Mouse (Mus musculus) urinary bladder, adult 18-20 months (tissue): ENCODE measurements around the gene Cfap221.
A peak's percentile ranks its signal among the peaks of the same experiment; 100 is the strongest.

Source experiments
- DNase-seq, 2 experiments: peaks; one replicate each; pipeline ENCODE4 v3.0.0; 2022; ENCODE audit warnings: low spot score in 2 of 2, mixed read lengths in 2 of 2

The Cfap221 gene

GRCm38 (mm10) chr1:119996798-119997581 lies at the start of gene Cfap221:
Gene Cfap221, minus strand, starts transcription at chr1:119997234.
- peak; percentile 15 to 19 for DNase-seq

- DNase-seq: no peak
These were observed 47.5 kb upstream of the Cfap221 start for GRCm38 (mm10) chr1:120044584-120044983.

- no peak for DNase-seq
These were observed 45.4 kb upstream of the Cfap221 start for GRCm38 (mm10) chr1:120042421-120042820.

DNA sequence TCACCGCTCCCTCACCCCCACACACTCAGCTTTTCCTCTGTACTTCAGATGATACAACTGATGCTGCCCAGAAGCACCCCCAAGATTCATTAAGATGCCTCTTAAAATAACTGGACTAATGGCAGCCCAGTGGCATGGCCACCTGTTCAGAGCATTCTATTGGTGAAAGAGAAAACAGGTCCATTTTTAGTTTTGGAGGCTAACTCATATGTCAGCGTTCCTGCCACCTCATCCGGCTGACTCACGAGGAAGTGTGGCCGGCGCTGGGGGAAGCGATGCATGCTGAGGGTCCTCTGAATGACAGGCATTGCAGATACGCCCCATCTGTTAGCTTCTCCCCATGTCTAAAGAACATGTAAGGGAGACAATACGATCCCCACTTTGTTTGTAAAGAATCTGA lies 41.6 kb upstream of the Cfap221 start:
- DNase-seq: no peak

GRCm38 (mm10) chr1:120037021-120037683 lies 40.1 kb upstream of the Cfap221 start:
- no peak for DNase-seq

DNA sequence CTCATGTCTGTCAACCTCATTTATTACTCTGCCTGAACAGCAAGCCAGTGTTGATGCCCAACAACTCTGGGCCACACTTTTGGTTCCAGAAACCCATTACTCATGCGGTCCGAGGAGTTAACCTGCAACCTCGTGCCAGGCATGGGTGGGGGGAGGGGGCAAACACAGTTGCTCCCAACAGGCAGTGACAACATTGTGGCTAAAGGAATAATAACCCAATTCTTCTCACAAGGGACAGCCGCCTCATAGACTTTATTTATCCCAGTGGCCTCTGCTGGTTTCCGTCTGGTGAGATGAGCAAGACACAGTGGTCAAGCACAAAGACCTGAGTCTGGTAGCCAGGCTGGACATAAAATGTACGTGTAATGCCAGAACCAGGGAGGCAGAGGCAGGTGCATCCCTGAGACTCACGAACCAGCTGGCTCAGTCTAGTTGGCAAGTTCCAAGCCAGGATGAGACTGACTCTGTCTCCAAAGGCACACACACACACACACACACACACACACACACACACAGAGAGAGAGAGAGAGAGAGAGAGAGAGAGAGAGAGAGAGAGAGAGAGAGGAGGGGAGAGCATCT lies 38.5 kb upstream of the Cfap221 start:
- DNase-seq: no peak

GRCm38 (mm10) chr1:120034793-120035192 lies 37.8 kb upstream of the Cfap221 start:
- DNase-seq: no peak

DNA sequence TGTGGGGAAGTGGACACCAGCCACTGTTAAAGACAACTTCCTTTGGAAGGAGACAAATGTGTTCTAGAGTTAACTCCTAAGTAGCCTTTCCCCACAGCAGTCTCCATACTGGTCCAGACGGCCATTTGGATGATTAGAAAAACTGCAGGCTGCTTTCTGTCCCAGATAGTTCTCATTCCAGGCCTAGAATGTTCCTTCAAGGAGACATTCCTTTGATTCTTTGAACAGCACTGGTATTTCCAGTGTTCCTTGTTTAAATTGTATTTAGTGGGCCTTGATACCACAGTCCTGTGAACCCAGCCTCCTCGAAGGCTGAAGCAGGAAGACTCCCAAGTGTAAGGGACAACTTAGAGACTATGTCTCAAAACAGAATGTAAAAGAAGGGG lies 36.4 kb upstream of the Cfap221 start:
- DNase-seq: no peak

- DNase-seq: peak; percentile 62 to 67
These were observed 35.9 kb upstream of the Cfap221 start for GRCm38 (mm10) chr1:120032804-120033468.

DNA sequence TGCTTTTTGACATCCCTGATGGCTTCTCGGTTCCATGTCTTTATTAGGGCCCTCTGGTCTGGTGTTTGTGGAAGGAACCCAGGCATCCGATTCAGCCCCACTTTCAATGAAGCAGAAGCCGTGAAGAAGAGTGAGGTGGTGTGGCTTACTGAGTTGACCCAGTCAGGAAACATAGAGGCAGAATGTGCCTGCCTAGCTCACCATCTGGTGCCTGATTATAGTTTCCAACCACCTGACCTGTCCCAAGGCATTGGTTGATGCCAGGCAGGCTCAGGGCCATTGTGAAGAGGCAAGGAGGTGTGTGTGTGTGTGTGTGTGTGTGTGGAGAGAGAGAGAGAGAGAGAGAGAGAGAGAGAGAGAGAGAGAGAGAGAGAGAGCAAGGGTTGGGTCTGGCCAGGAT lies 33.4 kb upstream of the Cfap221 start:
- DNase-seq: no peak

- DNase-seq: no peak
These were observed 30.7 kb upstream of the Cfap221 start for GRCm38 (mm10) chr1:120027693-120028092.

DNA sequence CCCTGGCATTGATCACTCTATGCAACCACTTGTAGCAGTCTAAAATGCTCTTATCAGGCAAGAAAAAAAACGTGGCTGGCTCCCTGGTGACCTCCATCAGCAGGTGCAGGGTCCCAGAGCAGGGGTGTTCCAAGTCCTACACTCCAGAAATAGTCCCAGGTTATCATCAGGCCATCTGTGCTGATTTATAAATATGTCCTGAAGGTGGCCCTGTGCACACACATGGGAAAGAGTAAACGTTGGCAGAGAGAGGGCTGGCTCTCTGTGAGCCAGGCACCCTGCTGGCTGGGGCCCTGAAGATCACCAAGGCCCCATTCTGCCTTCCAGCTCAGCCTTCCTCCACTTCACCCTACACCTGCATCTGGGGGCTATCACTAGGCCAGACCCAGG lies 28.0 kb upstream of the Cfap221 start:
- DNase-seq: no peak

DNA sequence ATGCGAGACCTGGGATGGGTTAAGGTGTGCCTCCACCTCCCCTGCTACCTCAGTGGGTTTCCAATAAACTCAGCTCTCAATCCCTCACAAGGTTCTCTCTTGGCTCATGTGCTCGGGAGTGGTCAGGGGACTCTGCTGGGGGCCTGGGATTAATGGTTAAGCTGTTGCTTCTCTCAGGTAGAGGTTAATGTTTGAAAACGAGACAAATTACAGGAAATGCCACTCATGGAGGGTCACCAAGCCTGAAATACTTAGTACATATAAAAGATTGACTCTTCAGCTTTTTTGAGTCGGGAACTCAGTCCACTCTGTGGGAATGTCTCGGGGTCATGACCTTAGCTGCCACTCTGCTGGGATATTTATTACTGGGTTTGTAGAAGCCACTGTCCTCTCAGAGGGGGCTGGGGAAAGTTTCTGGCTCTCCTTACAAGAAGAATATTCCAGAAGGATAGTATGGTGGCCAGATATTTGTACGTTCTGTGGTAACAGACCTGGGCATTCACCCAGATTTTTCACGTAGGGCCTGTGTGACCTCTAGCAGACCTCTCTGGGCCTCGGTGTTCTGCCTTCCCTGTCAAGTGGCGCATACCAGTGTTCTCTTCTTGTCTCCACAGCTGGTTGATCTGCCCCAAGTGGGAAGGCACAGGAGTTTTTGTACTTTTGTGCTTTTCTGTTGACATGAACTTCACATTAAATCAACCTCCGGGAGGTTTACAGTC lies 27.5 kb upstream of the Cfap221 start:
- DNase-seq: no peak

DNA sequence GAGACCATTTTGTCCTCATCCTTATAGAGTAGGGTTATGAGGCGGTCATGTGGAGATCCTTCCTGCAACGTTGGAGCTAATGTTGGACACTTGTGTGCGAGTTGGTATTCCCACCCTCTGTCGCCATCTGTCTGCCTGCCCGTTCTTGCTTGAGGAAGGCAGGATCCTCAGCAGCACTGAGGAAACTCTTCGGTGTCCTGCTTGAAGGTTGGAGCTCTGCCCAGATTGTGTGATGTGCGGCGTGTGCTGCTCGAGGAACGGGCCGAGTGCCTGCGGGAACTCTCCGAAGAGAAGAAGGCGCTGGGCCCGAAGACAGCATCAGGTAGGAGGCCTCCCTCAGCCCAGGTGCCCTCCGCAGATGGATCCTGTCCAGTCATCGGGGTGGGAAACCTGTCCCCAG lies 24.9 kb upstream of the Cfap221 start:
- no peak for DNase-seq

- no peak for DNase-seq
These were observed 23.4 kb upstream of the Cfap221 start for GRCm38 (mm10) chr1:120020322-120020897.

GRCm38 (mm10) chr1:120019428-120019827 lies 22.4 kb upstream of the Cfap221 start:
- DNase-seq: no peak

- no peak for DNase-seq
These were observed 21.9 kb upstream of the Cfap221 start for GRCm38 (mm10) chr1:120018900-120019299.

DNA sequence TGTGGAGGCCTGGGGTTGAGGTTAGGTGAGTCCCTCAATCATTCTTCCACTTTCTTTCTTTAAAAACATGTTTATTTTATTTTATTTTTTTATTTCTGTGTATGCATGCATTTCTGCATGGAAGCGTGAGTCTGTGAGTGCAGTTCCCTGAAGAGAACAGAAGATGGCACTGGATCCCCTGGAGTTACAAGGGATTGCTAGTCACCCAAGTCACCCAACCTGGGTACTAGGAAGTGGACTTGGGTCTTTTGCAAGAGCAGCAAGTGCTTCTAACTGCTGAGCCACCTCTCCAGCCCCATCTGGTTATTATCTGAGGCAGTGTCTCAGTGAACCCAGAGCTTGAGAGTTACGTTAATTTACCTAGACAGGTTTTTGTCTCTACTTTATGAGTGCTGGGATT lies 19.2 kb upstream of the Cfap221 start:
- no peak for DNase-seq

DNA sequence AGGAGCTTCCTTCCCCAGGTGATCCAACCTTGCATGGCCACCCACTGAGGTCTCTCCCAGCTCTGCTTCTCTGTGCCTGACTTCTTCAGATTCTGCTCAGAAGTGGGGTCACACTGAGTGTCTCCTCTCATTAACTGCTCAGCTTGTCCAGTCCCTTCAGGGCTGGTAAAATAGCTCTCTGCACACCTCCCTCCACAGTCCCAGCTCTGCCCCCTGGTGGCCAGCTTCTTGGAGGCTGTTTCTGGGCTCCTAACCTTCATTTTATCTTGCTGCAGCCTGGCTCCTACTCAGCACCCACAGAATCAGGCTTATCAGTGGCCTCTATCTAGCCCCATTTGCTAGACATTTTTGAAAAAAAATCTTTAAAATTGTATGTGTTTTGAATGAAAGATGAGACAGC lies 16.1 kb upstream of the Cfap221 start:
- peak; percentile 15 to 50 for DNase-seq

DNA sequence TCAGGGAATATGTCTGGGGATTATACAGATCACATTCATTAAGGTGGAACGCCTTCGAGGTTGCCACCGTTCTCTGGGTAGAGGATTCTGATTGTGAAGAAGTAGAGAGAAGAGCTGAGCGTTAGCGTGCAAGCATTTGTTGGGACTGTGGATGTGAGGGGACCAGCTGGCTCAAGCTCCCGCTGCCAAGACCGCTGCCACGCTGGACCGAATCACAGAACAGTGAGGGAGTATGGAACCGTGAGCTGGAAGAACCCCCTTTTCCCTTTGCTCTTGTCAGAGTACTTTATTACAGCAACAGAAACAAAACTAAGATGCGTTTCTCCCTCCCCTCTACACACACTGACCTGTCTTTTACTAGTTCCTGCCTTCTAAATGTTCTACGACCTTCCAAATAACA lies 15.6 kb upstream of the Cfap221 start:
- no peak for DNase-seq

DNA sequence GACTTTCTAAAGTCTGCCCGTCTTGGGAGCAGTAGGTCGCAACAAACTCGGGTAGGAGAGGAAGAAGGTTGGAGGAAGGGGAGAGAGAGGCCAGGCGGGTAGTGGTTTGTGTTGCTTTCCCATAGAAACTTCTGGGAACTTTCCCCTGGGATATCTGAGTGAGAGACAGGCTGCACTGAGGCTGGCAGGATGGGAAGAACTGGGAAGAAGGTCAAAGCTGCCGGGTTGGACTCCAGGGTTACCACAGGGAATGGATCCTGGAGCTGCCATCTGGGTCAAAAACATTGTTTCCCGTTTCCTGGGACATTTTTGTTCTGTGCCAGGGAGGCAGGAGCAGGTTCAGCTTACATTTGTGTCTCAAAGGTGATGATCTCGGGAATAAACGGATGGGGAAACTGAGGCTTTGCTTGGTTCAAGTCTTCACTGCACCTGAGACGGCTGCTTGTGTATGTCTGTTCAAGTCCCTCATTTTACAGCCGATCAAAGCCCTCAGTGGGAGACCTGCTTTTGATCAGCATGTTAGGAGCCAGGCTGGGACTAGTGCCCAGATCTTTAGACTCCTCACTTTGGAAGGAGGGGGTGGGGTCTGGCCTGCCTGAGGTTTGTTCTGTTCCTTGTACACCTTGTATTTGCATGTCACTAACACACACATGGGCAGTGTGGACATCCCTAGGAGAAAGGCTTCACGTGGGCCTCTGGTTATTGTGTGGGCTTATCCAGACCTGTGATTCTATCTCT lies 11.0 kb upstream of the Cfap221 start:
- DNase-seq: no peak
